8 mouse cellular contexts compared by ENCODE assay signal in the genomic region with DNA sequence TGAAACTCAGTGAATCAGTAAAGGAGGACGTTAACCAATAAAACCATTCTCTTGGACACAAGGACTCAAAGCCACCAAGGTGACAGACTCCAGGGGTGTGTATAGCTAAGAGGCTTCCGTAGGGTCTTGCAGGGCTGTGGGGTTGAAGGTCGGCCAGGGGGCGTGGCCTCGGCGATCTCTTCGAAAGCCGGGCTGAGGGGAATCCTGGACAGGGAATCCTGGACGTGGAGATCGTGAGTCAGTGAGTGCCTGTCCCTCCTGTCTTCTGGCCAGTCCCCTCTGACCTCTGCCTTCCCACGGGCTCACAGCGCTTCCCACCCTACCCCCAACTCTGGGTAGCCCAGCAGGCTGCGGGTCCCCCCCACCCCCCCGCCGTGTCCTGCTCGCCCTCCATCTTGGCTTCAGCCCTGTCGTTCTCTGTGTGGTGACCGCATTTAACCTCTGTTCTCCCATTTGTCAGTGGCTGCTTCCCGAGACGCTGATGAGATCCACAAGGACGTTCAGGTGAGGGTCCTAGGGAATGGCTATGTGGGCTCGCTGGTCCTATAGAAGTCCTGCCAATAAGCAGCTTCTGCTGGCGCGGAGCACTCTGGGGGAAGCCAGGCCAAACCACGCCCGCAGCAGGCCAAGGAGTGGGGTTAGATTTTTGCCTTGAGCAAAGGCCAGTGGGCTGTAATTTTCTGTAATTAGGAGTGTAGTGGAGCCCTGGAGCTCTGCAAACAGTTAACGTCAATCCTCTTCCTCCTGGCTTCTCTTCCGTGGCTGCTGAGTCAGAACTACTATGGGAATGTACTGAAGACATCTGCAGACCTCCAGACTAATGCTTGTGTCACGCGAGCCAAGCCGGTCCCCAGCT. TPM values are rescaled to one million over a fixed set of nuclear protein-coding genes. Genes with fewer than 3 reads are reported as not detected.
DNase-seq lines count a peak whose midpoint lies in the region; ATAC-seq and TF ChIP-seq lines count a peak whose summit lies in the region.

A gene (plus strand): TSS at position 163 of the 856 bp plus-strand sequence.

- 15% methylated on average over 31 of the region's 31 CpGs for WGBS in forebrain, embryonic 14.5 days
- 8% methylated on average over 31 of the region's 31 CpGs for WGBS in lung, embryonic 14.5 days
- 13% methylated on average over 29 of the region's 31 CpGs for WGBS in neural tube, embryonic 15.5 days

- H3K4me1 ChIP-seq in brown adipose tissue, adult 24 weeks (ENCODE audit: control insufficient read depth, insufficient read depth, insufficient read length, low read length) = peaks cover 17% of the 10 kb centered on the region; the same call in 1 of the 2 replicates
- peaks cover 6% of the 10 kb centered on the region; the same call in 1 of the 2 replicates for H3K4me1 ChIP-seq in forebrain, embryonic 14.5 days (ENCODE audit: control insufficient read depth, insufficient read depth, low read length)
- H3K4me1 ChIP-seq in lung, embryonic 14.5 days (ENCODE audit: insufficient read depth) = peaks cover 3% of the 10 kb centered on the region; the same call in 1 of the 2 replicates
- peaks cover 14% of the 10 kb centered on the region for H3K4me1 ChIP-seq in neural tube, embryonic 15.5 days

- intact Hi-C loops in heart, postnatal 36 days (cut with DNase I) = loop anchor here (2.0 kb wide), 1 partner anchor 17 kb away; no protein-coding TSS in a partner anchor

- no peaks in the 10 kb centered on the region for H3K27me3 ChIP-seq in forebrain, embryonic 14.5 days (replicated peaks; ENCODE audit: control insufficient read depth, insufficient read depth, low read length)
- no peaks in the 10 kb centered on the region for H3K27me3 ChIP-seq in lung, embryonic 14.5 days (ENCODE audit: insufficient read depth, low read length)
- H3K27me3 ChIP-seq in neural tube, embryonic 15.5 days (replicated peaks) = no peaks in the 10 kb centered on the region

- peak within 1 kb of the TSS; percentile 70 for H3K27ac ChIP-seq in brown adipose tissue, adult 24 weeks (replicated peaks; ENCODE audit: low read depth, low read length)
- no peak within 1 kb of the TSS for H3K27ac ChIP-seq in forebrain, embryonic 14.5 days (ENCODE audit: low read depth, low read length)
- H3K27ac ChIP-seq in lung, embryonic 14.5 days (ENCODE audit: low read depth) = peak within 1 kb of the TSS; percentile 36; the same call in 1 of the 2 replicates
- H3K27ac ChIP-seq in neural tube, embryonic 15.5 days (replicated peaks) = peak within 1 kb of the TSS; percentile 28; the same call in 1 of the 2 replicates

- no peak for TF ChIP-seq CTCF in lung, embryonic 14.5 days (IDR thresholded peaks at IDR 0.05; ENCODE audit: low read depth)

- H3K4me3 ChIP-seq in brown adipose tissue, adult 24 weeks (ENCODE audit: insufficient read depth, low read depth, low read length) = peak within 1 kb of the TSS; percentile 67
- H3K4me3 ChIP-seq in forebrain, embryonic 14.5 days (ENCODE audit: low read depth, low read length) = peak within 1 kb of the TSS; percentile 36
- H3K4me3 ChIP-seq in lung, embryonic 14.5 days (ENCODE audit: low read depth, low read length) = peak within 1 kb of the TSS; percentile 47
- peak within 1 kb of the TSS; percentile 44 for H3K4me3 ChIP-seq in neural tube, embryonic 15.5 days (replicated peaks)

- DNase-seq in ES-CJ7 (ENCODE audit: low read depth, low spot score) = peak; percentile 73
- peak; percentile 27 for DNase-seq in forebrain, embryonic 14.5 days (ENCODE audit: low spot score)
- peak; percentile 78 to 84 for DNase-seq in heart, postnatal 36 days
- DNase-seq in layer of hippocampus, adult 18-20 months (ENCODE audit: low spot score in 2 of 2) = peak in 1 of 2 experiments; percentile 46
- DNase-seq in lung, embryonic 14.5 days = peak; percentile 74
- peak; percentile 78 for DNase-seq in thymus, postnatal 14 days

- ATAC-seq in forebrain, embryonic 14.5 days = no peak
- peak; percentile 80 for ATAC-seq in lung, embryonic 14.5 days (ENCODE audit: insufficient read depth)
- ATAC-seq in neural tube, embryonic 15.5 days (ENCODE audit: low FRiP score) = peak; percentile 72; the same call in 1 of the 2 replicates

- H3K9me3 ChIP-seq in forebrain, embryonic 14.5 days (replicated peaks; ENCODE audit: control insufficient read depth, low read length) = no peaks in the 10 kb centered on the region
- no peaks in the 10 kb centered on the region for H3K9me3 ChIP-seq in lung, embryonic 14.5 days (ENCODE audit: low read depth, low read length)
- no peaks in the 10 kb centered on the region for H3K9me3 ChIP-seq in neural tube, embryonic 15.5 days (replicated peaks)

- peak within 1 kb of the TSS; percentile 61 for H3K4me2 ChIP-seq in forebrain, embryonic 14.5 days (ENCODE audit: low read length)
- peak within 1 kb of the TSS; percentile 80 for H3K4me2 ChIP-seq in lung, embryonic 14.5 days
- H3K4me2 ChIP-seq in neural tube, embryonic 15.5 days = peak within 1 kb of the TSS; percentile 60

- peak within 1 kb of the TSS; percentile 58; the same call in 1 of the 2 replicates for H3K9ac ChIP-seq in forebrain, embryonic 14.5 days (ENCODE audit: low read length)
- peak within 1 kb of the TSS; percentile 59 for H3K9ac ChIP-seq in lung, embryonic 14.5 days
- H3K9ac ChIP-seq in neural tube, embryonic 15.5 days (replicated peaks) = peak within 1 kb of the TSS; percentile 44

- no peaks in the 10 kb centered on the region for H3K36me3 ChIP-seq in forebrain, embryonic 14.5 days (ENCODE audit: control insufficient read depth, insufficient read depth, low read length)
- H3K36me3 ChIP-seq in lung, embryonic 14.5 days (ENCODE audit: insufficient read depth) = 0 out of 2 replicates have a peak, but pooled peaks cover 1% of the 10 kb centered on the region
- H3K36me3 ChIP-seq in neural tube, embryonic 15.5 days = peaks cover 3% of the 10 kb centered on the region; the same call in 1 of the 2 replicates

RNA-seq across cellular contexts. Expression of the gene that starts here (rescaled TPM):
- 10.1 and 13.3 TPM in 2 replicates for polyA plus RNA-seq in brown adipose tissue, adult 24 weeks (2012; ENCODE audit: insufficient read depth, insufficient read length, missing spikeins)
- polyA plus RNA-seq in forebrain, embryonic 14.5 days (2014; fragmentation: Nextera tagmentation; extraction: Ambion mirVana) = 19.8 and 22.6 TPM in 2 replicates
- total RNA-seq in heart, postnatal 36 days (2021) = 10 to 100 TPM; 88.6 to 96.2 TPM
- total RNA-seq in layer of hippocampus, adult 18-20 months (2021) = 10 to 100 TPM; 25.7 to 28.1 TPM
- polyA plus RNA-seq in lung, embryonic 14.5 days (2014; fragmentation: Nextera tagmentation; extraction: Ambion mirVana) = 28.5 and 29.2 TPM in 2 replicates
- 49.4 and 49.8 TPM in 2 replicates for polyA plus RNA-seq in neural tube, embryonic 15.5 days (2015; fragmentation: Nextera tagmentation; extraction: Ambion mirVana)
